Mouse (Mus musculus): ENCODE data around the gene Dop1b. TPM values are rescaled to one million over a fixed set of nuclear protein-coding genes. Genes with fewer than 3 reads are reported as not detected.
A peak's percentile ranks its signal among the peaks of the same experiment; 100 is the strongest.
"Not testable (repeated sequence)": the region's sequence is repeated elsewhere in the genome, so short reads cannot be mapped to it uniquely, and the experiment has no call there.

The Dop1b gene
- polyA plus RNA-seq, 1 experiment from 2014 or later, result 20.4 TPM

- WGBS, result 26% methylated on average over 13 of the region's 13 CpGs
- Histone ChIP-seq H3K4me2 (replicated peaks; ENCODE audit: low read depth, low read length) (peak overlapping the region; percentile 85), H3K4me3 (ENCODE audit: low read depth, low read length) (peak overlapping the region; percentile 39), H3K4me1 (ENCODE audit: control insufficient read depth, insufficient read depth, low read length) (peaks cover 10% of the 10 kb centered on the region; the same call in 1 of the 2 replicates), H3K27me3 (ENCODE audit: control insufficient read depth, insufficient read depth, low read length) (peaks cover 11% of the 10 kb centered on the region; the same call in 1 of the 2 replicates), H3K9ac (replicated peaks; ENCODE audit: low read depth, low read length) (no peak overlapping the region), H3K36me3 (ENCODE audit: control insufficient read depth, insufficient read depth, low read length) (no peaks in the 10 kb centered on the region), H3K9me3 (ENCODE audit: control insufficient read depth, low read depth, low read length) (no peaks in the 10 kb centered on the region), H3K27ac (ENCODE audit: low read length) (no peak overlapping the region)
- ATAC-seq (ENCODE audit: insufficient number of reproducible peaks, insufficient read depth, low FRiP score, low read depth), result 0 out of 2 replicates have a peak, but pooled peaks have one; percentile 2
These were observed 29.5 kb upstream of the Dop1b start for GRCm38 (mm10) chr16:93682156-93682688.

GRCm38 (mm10) chr16:93682689-93683507 is 28.8 kb upstream of the Dop1b start, which contains the start of gene Cbr3:
Gene Cbr3 (plus strand): TSS chr16:93683215.
- Histone ChIP-seq H3K4me2 (replicated peaks; ENCODE audit: low read depth, low read length) (peak within 1 kb of the TSS; percentile 85), H3K4me1 (ENCODE audit: control insufficient read depth, insufficient read depth, low read length) (peaks cover 10% of the 10 kb centered on the region; the same call in 1 of the 2 replicates), H3K9me3 (ENCODE audit: control insufficient read depth, low read depth, low read length) (no peaks in the 10 kb centered on the region), H3K27ac (ENCODE audit: low read length) (no peak within 1 kb of the TSS), H3K4me3 (ENCODE audit: low read depth, low read length) (peak within 1 kb of the TSS; percentile 39), H3K27me3 (ENCODE audit: control insufficient read depth, insufficient read depth, low read length) (peaks cover 11% of the 10 kb centered on the region; the same call in 1 of the 2 replicates), H3K9ac (replicated peaks; ENCODE audit: low read depth, low read length) (peak within 1 kb of the TSS; percentile 19; the same call in 1 of the 2 replicates), H3K36me3 (ENCODE audit: control insufficient read depth, insufficient read depth, low read length) (no peaks in the 10 kb centered on the region)
- ATAC-seq (ENCODE audit: insufficient number of reproducible peaks, insufficient read depth, low FRiP score, low read depth), result peak; percentile 84
- under 1% methylated on average over 63 of the region's 63 CpGs for WGBS

GRCm38 (mm10) chr16:93683508-93684236 is 28.0 kb upstream of the Dop1b start:
- Histone ChIP-seq H3K9me3 (ENCODE audit: control insufficient read depth, low read depth, low read length) (no peaks in the 10 kb centered on the region), H3K27me3 (ENCODE audit: control insufficient read depth, insufficient read depth, low read length) (peaks cover 11% of the 10 kb centered on the region; the same call in 1 of the 2 replicates), H3K4me1 (ENCODE audit: control insufficient read depth, insufficient read depth, low read length) (peaks cover 10% of the 10 kb centered on the region; the same call in 1 of the 2 replicates), H3K9ac (replicated peaks; ENCODE audit: low read depth, low read length) (peak overlapping the region; percentile 19; the same call in 1 of the 2 replicates), H3K36me3 (ENCODE audit: control insufficient read depth, insufficient read depth, low read length) (no peaks in the 10 kb centered on the region), H3K4me3 (ENCODE audit: low read depth, low read length) (peak overlapping the region; percentile 39), H3K27ac (ENCODE audit: low read length) (no peak overlapping the region), H3K4me2 (replicated peaks; ENCODE audit: low read depth, low read length) (peak overlapping the region; percentile 85)
- WGBS, result 1% methylated on average over 53 of the region's 53 CpGs
- ATAC-seq (ENCODE audit: insufficient number of reproducible peaks, insufficient read depth, low FRiP score, low read depth), result 0 out of 2 replicates have a peak, but pooled peaks have one; percentile 5

- 39% methylated on average over 7 of the region's 7 CpGs for WGBS
- Histone ChIP-seq H3K9me3 (ENCODE audit: control insufficient read depth, low read depth, low read length) (no peaks in the 10 kb centered on the region), H3K27ac (ENCODE audit: low read length) (no peak overlapping the region), H3K4me2 (replicated peaks; ENCODE audit: low read depth, low read length) (peak overlapping the region; percentile 85; the same call in 1 of the 2 replicates), H3K27me3 (ENCODE audit: control insufficient read depth, insufficient read depth, low read length) (peaks cover 11% of the 10 kb centered on the region; the same call in 1 of the 2 replicates), H3K4me1 (ENCODE audit: control insufficient read depth, insufficient read depth, low read length) (peaks cover 10% of the 10 kb centered on the region; the same call in 1 of the 2 replicates), H3K4me3 (ENCODE audit: low read depth, low read length) (peak overlapping the region; percentile 39), H3K36me3 (ENCODE audit: control insufficient read depth, insufficient read depth, low read length) (no peaks in the 10 kb centered on the region), H3K9ac (replicated peaks; ENCODE audit: low read depth, low read length) (no peak overlapping the region; the same call in 1 of the 2 replicates)
- no peak for ATAC-seq (ENCODE audit: insufficient number of reproducible peaks, insufficient read depth, low FRiP score, low read depth)
These were observed 27.3 kb upstream of the Dop1b start for GRCm38 (mm10) chr16:93684441-93684840.

GRCm38 (mm10) chr16:93685783-93686182 is 25.9 kb upstream of the Dop1b start:
- H3K4me3 ChIP-seq (ENCODE audit: low read depth, low read length); ATAC-seq (ENCODE audit: insufficient number of reproducible peaks, insufficient read depth, low FRiP score, low read depth); H3K4me1 ChIP-seq (ENCODE audit: control insufficient read depth, insufficient read depth, low read length); H3K9ac ChIP-seq (replicated peaks; ENCODE audit: low read depth, low read length); H3K36me3 ChIP-seq (ENCODE audit: control insufficient read depth, insufficient read depth, low read length); H3K27ac ChIP-seq (ENCODE audit: low read length); H3K9me3 ChIP-seq (ENCODE audit: control insufficient read depth, low read depth, low read length); H3K4me2 ChIP-seq (replicated peaks; ENCODE audit: low read depth, low read length): not testable (repeated sequence)
- peaks cover 11% of the 10 kb centered on the region; the same call in 1 of the 2 replicates for H3K27me3 ChIP-seq (ENCODE audit: control insufficient read depth, insufficient read depth, low read length)
- 95% methylated on average over 3 of the region's 3 CpGs for WGBS

- Histone ChIP-seq H3K9me3 (ENCODE audit: control insufficient read depth, low read depth, low read length) (no peaks in the 10 kb centered on the region), H3K4me1 (ENCODE audit: control insufficient read depth, insufficient read depth, low read length) (peaks cover 10% of the 10 kb centered on the region; the same call in 1 of the 2 replicates), H3K4me2 (replicated peaks; ENCODE audit: low read depth, low read length) (no peak overlapping the region), H3K9ac (replicated peaks; ENCODE audit: low read depth, low read length) (no peak overlapping the region), H3K4me3 (ENCODE audit: low read depth, low read length) (no peak overlapping the region), H3K27me3 (ENCODE audit: control insufficient read depth, insufficient read depth, low read length) (peaks cover 11% of the 10 kb centered on the region; the same call in 1 of the 2 replicates), H3K36me3 (ENCODE audit: control insufficient read depth, insufficient read depth, low read length) (no peaks in the 10 kb centered on the region), H3K27ac (ENCODE audit: low read length) (no peak overlapping the region)
- WGBS, result 72% methylated on average over 6 of the region's 7 CpGs
- no peak for ATAC-seq (ENCODE audit: insufficient number of reproducible peaks, insufficient read depth, low FRiP score, low read depth)
These were observed 25.3 kb upstream of the Dop1b start for GRCm38 (mm10) chr16:93686421-93686820.

GRCm38 (mm10) chr16:93686945-93687344 is 24.8 kb upstream of the Dop1b start:
- H3K4me1 ChIP-seq (ENCODE audit: control insufficient read depth, insufficient read depth, low read length), result peaks cover 10% of the 10 kb centered on the region; the same call in 1 of the 2 replicates
- no peaks in the 10 kb centered on the region for H3K9me3 ChIP-seq (ENCODE audit: control insufficient read depth, low read depth, low read length)
- no peak overlapping the region for H3K27ac ChIP-seq (ENCODE audit: low read length)
- WGBS, result 47% methylated on average over 5 of the region's 5 CpGs
- H3K4me2 ChIP-seq (replicated peaks; ENCODE audit: low read depth, low read length), result no peak overlapping the region
- no peak overlapping the region for H3K4me3 ChIP-seq (ENCODE audit: low read depth, low read length)
- ATAC-seq (ENCODE audit: insufficient number of reproducible peaks, insufficient read depth, low FRiP score, low read depth), result no peak
- H3K36me3 ChIP-seq (ENCODE audit: control insufficient read depth, insufficient read depth, low read length), result no peaks in the 10 kb centered on the region
- H3K27me3 ChIP-seq (ENCODE audit: control insufficient read depth, insufficient read depth, low read length), result peaks cover 9% of the 10 kb centered on the region; the same call in 1 of the 2 replicates
- no peak overlapping the region for H3K9ac ChIP-seq (replicated peaks; ENCODE audit: low read depth, low read length)
